Mouse (Mus musculus) lung, embryonic 16.5 days (tissue): ENCODE measurements at regions not wholly inside any gene's neighbourhood (a gene's known extent, or its start where the extent isn't known, plus 50 kb on each side); places are given as distances from the start of the nearest gene placed in this dataset.

Experiments
- ATAC-seq: fragments of 200-750 bp; cut with Nextera tagmentation; 2 replicates; pipeline ENCODE4 v1.8.0; 2017; ENCODE audit warnings: low read depth, mild to moderate bottlenecking, moderate library complexity
- H3K27ac ChIP-seq: fragments of 300-500 bp; sonication (generic); 2 replicates; pipeline ENCODE4 v1.5.1; 2014; ENCODE audit warnings: mild to moderate bottlenecking, control low read depth, low read length
- H3K27me3 ChIP-seq: fragments of 300-500 bp; sonication (generic); 2 replicates; pipeline ENCODE4 v1.6.1; 2014; ENCODE audit warnings: low read depth, low read length, mixed read lengths; ENCODE audit not compliant: control insufficient read depth, insufficient read depth
- H3K36me3 ChIP-seq: fragments of 300-500 bp; sonication (generic); 2 replicates; pipeline ENCODE4 v1.6.1; 2014; ENCODE audit warnings: low read length; ENCODE audit not compliant: control insufficient read depth, insufficient read depth
- H3K4me1 ChIP-seq: fragments of 300-500 bp; sonication (generic); replicated peaks from 2 replicates; pipeline ENCODE4 v1.6.1; 2014; ENCODE audit warnings: low read length, mixed read lengths; ENCODE audit not compliant: control insufficient read depth, insufficient read depth
- H3K4me2 ChIP-seq: fragments of 300-500 bp; sonication (generic); 2 replicates; pipeline ENCODE4 v1.6.1; 2014; ENCODE audit warnings: low read depth, low read length, control low read depth
- H3K4me3 ChIP-seq: fragments of 300-500 bp; sonication (generic); 2 replicates; pipeline ENCODE4 v1.5.1; 2014; ENCODE audit warnings: mild to moderate bottlenecking, low read length, control low read depth
- H3K9ac ChIP-seq: fragments of 300-500 bp; sonication (generic); 2 replicates; pipeline ENCODE4 v1.6.1; 2014; ENCODE audit warnings: low read length, control low read depth
- H3K9me3 ChIP-seq: fragments of 300-500 bp; sonication (generic); 2 replicates; pipeline ENCODE4 v1.6.1; 2016; ENCODE audit warnings: low read length; ENCODE audit not compliant: control insufficient read depth
- WGBS: fragments of 180-500 bp; shearing (Covaris S2); extraction: QIAGEN DNeasy Blood & Tissue Kit; methylation state at CpG from one replicate; pipeline ENCODE4 v1.1.7; 2014; 5-methylcytosine and 5-hydroxymethylcytosine counted together

- Histone ChIP-seq H3K9ac (peak overlapping the region; percentile 25; the same call in 1 of the 2 replicates), H3K9me3 (no peaks in the 10 kb centered on the region), H3K36me3 (no peaks in the 10 kb centered on the region), H3K4me3 (no peak overlapping the region; the same call in 1 of the 2 replicates), H3K4me1 (peaks cover 9% of the 10 kb centered on the region), H3K27ac (peak overlapping the region; percentile 69), H3K4me2 (peak overlapping the region; percentile 29), H3K27me3 (no peaks in the 10 kb centered on the region)
- peak; percentile 66 for ATAC-seq
- WGBS = 42% methylated on average over 14 of the region's 14 CpGs
Observed at GRCm38 (mm10) chr14:76243581-76244337, 133.1 kb downstream of the Nufip1 start.

DNA sequence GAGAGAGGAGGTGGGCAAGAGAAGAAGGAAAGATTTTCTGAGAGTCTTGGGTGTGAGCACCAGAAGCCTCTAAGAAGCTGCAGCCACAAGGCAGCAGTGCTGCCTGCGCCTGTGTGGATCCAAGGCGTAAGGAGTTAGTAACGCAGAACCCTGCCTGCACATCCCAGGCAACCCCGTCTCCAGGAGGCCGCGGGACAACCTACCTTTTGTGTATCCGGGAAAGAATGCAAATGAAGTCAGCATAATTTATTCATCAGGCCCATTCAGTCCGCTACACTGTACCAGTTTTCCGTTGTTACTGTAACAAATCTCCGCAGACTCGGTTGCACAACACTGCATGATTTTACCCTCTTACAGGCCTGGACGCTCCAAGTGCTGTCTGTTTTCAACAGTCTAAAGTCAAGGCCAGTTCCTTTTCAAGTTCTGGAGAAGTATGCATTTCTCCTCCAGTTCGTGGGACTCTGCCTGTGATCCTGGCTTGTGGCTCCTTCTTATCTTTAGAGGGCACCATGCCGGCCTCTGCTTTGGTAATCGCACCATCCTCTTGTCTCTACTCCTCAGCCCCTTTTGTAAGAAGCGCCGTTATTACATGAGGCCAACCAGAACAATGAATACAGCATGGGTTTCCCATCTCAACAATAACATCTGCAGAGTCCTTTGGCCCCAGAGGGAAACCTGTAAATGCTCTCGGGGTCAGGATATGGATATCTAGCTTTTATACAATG is 133.8 kb downstream of the Nufip1 start:
- peak overlapping the region; percentile 29; the same call in 1 of the 2 replicates for H3K4me2 ChIP-seq
- ATAC-seq = peak; percentile 59

GRCm38 (mm10) chr14:76245063-76245396 is 134.3 kb downstream of the Nufip1 start:
- Histone ChIP-seq H3K4me3 (no peak overlapping the region), H3K9me3 (no peaks in the 10 kb centered on the region), H3K4me1 (peaks cover 9% of the 10 kb centered on the region), H3K27me3 (no peaks in the 10 kb centered on the region), H3K9ac (no peak overlapping the region), H3K27ac (no peak overlapping the region), H3K4me2 (no peak overlapping the region), H3K36me3 (no peaks in the 10 kb centered on the region)
- 68% methylated on average over 4 of the region's 4 CpGs for WGBS
- ATAC-seq = no peak

More for the DNA sequence above, 133.8 kb downstream of the Nufip1 start:
- H3K9ac ChIP-seq = peak overlapping the region; percentile 25; the same call in 1 of the 2 replicates
- H3K27me3 ChIP-seq = no peaks in the 10 kb centered on the region
- WGBS = 37% methylated on average over 18 of the region's 18 CpGs
- 0 out of 2 replicates have a peak overlapping the region, but pooled peaks have one; percentile 1 for H3K4me3 ChIP-seq
- H3K9me3 ChIP-seq = no peaks in the 10 kb centered on the region
- H3K4me1 ChIP-seq = peaks cover 9% of the 10 kb centered on the region
- peak overlapping the region; percentile 69 for H3K27ac ChIP-seq
- no peaks in the 10 kb centered on the region for H3K36me3 ChIP-seq

- no peak overlapping the region for H3K9ac ChIP-seq
- H3K4me3 ChIP-seq = no peak overlapping the region
- 82% methylated on average over 4 of the region's 4 CpGs for WGBS
- H3K36me3 ChIP-seq = no peaks in the 10 kb centered on the region
- H3K4me2 ChIP-seq = no peak overlapping the region
- H3K4me1 ChIP-seq = peaks cover 9% of the 10 kb centered on the region
- no peak for ATAC-seq
- no peak overlapping the region for H3K27ac ChIP-seq
- no peaks in the 10 kb centered on the region for H3K27me3 ChIP-seq
- H3K9me3 ChIP-seq = no peaks in the 10 kb centered on the region
Observed at GRCm38 (mm10) chr14:76247664-76248063, 137.0 kb downstream of the Nufip1 start.

GRCm38 (mm10) chr14:76253850-76254249 is 143.2 kb downstream of the Nufip1 start:
- no peaks in the 10 kb centered on the region for H3K36me3 ChIP-seq
- H3K4me2 ChIP-seq = no peak overlapping the region
- H3K4me3 ChIP-seq = no peak overlapping the region
- H3K27ac ChIP-seq = no peak overlapping the region
- no peaks in the 10 kb centered on the region for H3K27me3 ChIP-seq
- WGBS = 68% methylated on average over 3 of the region's 3 CpGs
- H3K9ac ChIP-seq = no peak overlapping the region
- peak; percentile 49; the same call in 1 of the 2 replicates for ATAC-seq
- no peaks in the 10 kb centered on the region for H3K9me3 ChIP-seq
- no peaks in the 10 kb centered on the region for H3K4me1 ChIP-seq

DNA sequence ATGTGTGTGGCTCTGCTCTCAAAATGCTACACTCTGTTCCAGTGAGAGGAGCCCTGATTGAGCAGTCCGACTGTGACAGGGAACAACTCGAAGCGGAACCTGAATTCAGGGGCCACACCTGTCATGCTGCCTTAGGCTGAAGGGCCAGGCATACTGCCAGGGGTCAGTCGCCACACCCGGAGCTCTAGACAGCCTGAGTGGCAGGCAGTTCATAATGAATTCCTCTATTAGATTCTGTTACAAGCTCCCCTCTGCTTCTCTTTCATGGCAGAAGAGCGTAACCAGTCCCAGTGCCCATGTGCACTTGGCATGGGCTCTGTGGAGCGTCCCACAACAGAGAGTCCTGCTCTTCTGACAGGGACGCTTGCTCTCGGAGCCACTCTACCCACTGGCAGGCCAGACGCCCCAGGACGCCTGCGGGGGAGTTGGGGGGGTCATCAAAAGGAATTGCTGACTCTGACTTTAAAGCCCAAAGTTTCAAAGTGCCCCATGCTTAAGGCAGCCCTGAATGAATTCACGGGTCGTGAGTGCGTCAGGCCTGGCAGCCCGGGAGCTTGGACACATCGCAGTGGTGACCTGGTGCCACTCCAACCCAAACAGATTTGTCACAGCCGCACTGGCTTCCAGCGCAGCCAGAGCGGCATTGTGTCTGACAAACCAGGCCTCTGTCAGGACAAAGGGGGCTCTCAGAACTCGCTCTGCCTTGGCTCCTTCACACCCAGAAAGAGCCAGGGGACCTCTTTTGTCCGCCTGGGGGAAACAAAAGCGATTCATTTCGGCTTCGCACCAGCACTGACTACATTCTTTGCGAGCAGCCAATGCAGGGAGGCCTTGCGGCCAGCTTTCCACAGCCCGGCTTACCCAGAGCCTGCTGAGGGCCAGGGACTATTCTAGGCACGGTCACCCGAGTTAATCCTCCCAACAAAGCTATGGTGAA is 144.1 kb downstream of the Nufip1 start:
- no peak overlapping the region for H3K4me2 ChIP-seq
- no peaks in the 10 kb centered on the region for H3K9me3 ChIP-seq
- H3K9ac ChIP-seq = peak overlapping the region; percentile 9; the same call in 1 of the 2 replicates
- H3K4me1 ChIP-seq = no peaks in the 10 kb centered on the region
- H3K36me3 ChIP-seq = no peaks in the 10 kb centered on the region
- 32% methylated on average over 30 of the region's 30 CpGs for WGBS
- no peak overlapping the region for H3K27ac ChIP-seq
- ATAC-seq = peak; percentile 62
- H3K27me3 ChIP-seq = no peaks in the 10 kb centered on the region
- no peak overlapping the region for H3K4me3 ChIP-seq

GRCm38 (mm10) chr14:76255971-76256370 is 145.3 kb downstream of the Nufip1 start:
- H3K36me3 ChIP-seq = no peaks in the 10 kb centered on the region
- H3K4me3 ChIP-seq = no peak overlapping the region
- no peaks in the 10 kb centered on the region for H3K27me3 ChIP-seq
- no peak for ATAC-seq
- H3K4me2 ChIP-seq = no peak overlapping the region
- H3K27ac ChIP-seq = no peak overlapping the region
- H3K4me1 ChIP-seq = no peaks in the 10 kb centered on the region
- WGBS = 85% methylated on average over 11 of the region's 11 CpGs
- no peaks in the 10 kb centered on the region for H3K9me3 ChIP-seq
- no peak overlapping the region for H3K9ac ChIP-seq

DNA sequence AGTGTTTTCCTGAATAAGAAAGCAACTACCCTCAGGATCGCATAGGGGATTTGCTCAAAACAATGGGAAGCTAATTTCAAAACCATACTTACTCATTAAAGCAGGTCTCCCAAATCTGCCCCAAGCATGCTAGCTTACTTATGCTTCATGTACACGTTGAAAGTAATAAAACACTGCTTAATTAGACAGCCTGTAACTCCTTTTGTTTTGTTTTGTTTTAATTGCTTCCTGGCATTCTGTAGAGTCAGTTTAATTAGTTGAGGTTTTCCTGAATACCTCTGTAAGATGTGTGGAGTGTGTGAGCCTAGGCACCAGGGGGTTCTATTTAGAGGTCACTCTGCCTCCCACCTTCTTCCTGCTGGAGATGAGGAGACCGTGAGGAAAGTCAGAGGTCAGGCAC is 147.9 kb downstream of the Nufip1 start:
- Histone ChIP-seq H3K9ac (no peak overlapping the region), H3K27ac (no peak overlapping the region), H3K9me3 (no peaks in the 10 kb centered on the region), H3K27me3 (no peaks in the 10 kb centered on the region), H3K4me3 (no peak overlapping the region), H3K4me1 (no peaks in the 10 kb centered on the region), H3K36me3 (no peaks in the 10 kb centered on the region), H3K4me2 (no peak overlapping the region)
- ATAC-seq = no peak
- WGBS = 42% methylated on average over 3 of the region's 3 CpGs
